Mouse (Mus musculus) CD4-positive, CD25-positive, alpha-beta regulatory T cell (primary cell): ENCODE data around the gene Mrpl23. TPM values are rescaled to one million over a fixed set of nuclear protein-coding genes. Genes with fewer than 3 reads are reported as not detected.

ENCODE experiments used
- polyA plus RNA-seq: library from polyadenylated mRNA; unstranded; fragments of 100-300 nt; shearing (Covaris generic); gene quantifications from one replicate; pipeline ENCODE4 v1.2.1, GENCODE M21; 2017

Gene Mrpl23
- polyA plus RNA-seq: 6.0 TPM

DNA sequence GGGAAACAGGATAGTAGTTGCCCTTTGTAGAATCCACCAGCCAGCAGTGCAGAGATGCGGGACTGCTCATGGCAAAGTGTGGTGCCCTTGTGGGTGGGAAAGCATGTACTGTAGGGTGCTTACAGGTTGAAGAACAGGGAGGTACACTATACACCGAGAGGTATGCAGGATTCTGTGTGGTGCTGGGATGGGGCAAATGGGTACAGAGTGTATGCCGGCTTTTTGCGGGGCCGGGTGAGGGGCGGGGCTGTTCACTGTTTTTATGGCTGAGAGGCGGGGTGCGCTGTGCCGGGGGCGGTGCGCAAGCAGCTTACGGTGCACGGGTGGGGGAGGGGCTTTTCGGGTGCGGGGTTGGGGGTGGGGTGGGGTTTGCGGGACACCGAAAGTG, at the start of gene Mrpl23:
Gene Mrpl23, plus strand, starts transcription at position 16 of the 388 bp plus-strand sequence.

DNA sequence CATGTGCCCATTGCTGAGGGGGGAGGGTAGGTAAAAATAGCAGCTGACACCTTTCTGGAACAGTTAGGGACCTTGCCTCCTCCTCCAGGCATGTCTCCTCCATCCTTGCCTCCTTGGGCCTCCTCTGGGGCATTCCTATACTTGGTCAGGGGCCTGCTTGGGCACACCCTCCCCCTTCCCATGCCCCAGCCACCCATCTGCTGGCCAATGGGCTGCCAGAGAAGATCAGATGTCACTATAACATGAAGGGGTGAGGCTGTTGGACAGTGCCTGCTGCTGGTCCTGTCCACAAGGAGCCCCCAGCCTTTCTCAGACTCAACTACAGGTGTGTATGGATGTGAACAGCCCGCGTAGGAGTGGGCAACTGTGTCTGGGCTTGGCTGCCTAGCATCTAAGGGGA, 33.9 kb upstream of the Mrpl23 start, which contains the start of gene Tnnt3:
Gene Tnnt3, plus strand, starts transcription at position 262 of the 400 bp plus-strand sequence.

Other genes starting within 250 kb of the Mrpl23 start
- gene Krtap5-1, start 235.6 kb upstream of the Mrpl23 start, polyA plus RNA-seq: not detected
- gene Krtap5-4, start 229.1 kb upstream of the Mrpl23 start, polyA plus RNA-seq: not detected
- 4.5 TPM for gene Ifitm10, start 158.9 kb upstream of the Mrpl23 start, polyA plus RNA-seq
- not detected for gene Gm49369, start 150.0 kb upstream of the Mrpl23 start, polyA plus RNA-seq
- gene Ctsd, start 144.6 kb upstream of the Mrpl23 start, polyA plus RNA-seq: 352 TPM
- not detected for gene Syt8, start 97.8 kb upstream of the Mrpl23 start, polyA plus RNA-seq
- not detected for gene Tnni2, start 90.9 kb upstream of the Mrpl23 start, polyA plus RNA-seq
- 1,177 TPM for gene Lsp1, start 71.9 kb upstream of the Mrpl23 start, polyA plus RNA-seq
- 5.0 TPM for gene Tnnt3, start 33.9 kb upstream of the Mrpl23 start, polyA plus RNA-seq
- 0.50 TPM for gene Igf2, start 134.1 kb downstream of the Mrpl23 start, polyA plus RNA-seq
- not detected for gene Gm49394, start 137.3 kb downstream of the Mrpl23 start, polyA plus RNA-seq
- gene Ins2, start 210.7 kb downstream of the Mrpl23 start, polyA plus RNA-seq: 0.39 TPM